Mouse (Mus musculus): ENCODE results near the gene Pik3c2b.

- TF ChIP-seq MAFK (IDR thresholded peaks at IDR 0.05; ENCODE audit: insufficient read depth, low read depth, low read length) (no peak), ZC3H11A (IDR thresholded peaks at IDR 0.05; ENCODE audit: borderline replicate concordance, low read depth, low read length) (no peak)
These were observed 7.6 kb downstream of the Pik3c2b start for GRCm38 (mm10) chr1:133053034-133053433.
